Mouse (Mus musculus) thymus, postnatal 10 days (tissue): ENCODE measurements around the gene Obp2b.

Source experiments
- DNase-seq, 2 experiments: peaks; one replicate each; pipeline ENCODE4 v3.0.0; 2021; ENCODE audit warnings: low spot score in 2 of 2

Gene Obp2b

DNA sequence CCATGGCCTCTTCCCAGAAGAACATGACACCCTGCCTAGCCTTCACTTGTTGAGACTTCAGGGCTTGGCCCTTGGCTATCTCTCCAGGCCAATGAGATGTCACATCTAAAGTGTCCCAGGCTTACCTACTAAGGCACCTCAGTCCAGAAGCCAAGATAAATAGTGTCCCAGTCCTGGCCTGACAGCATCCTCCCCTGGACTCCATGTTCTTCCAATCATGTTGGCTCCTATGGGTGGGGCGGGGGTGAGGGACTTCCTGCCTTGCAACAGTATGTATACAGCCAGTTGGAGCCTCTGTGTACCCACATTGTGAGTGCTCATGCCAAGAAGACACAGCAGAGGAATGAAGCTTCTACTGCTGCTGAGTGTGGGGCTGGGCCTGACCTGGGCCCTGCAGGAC, 39.9 kb downstream of the Obp2b start, which contains the start of gene Lcn11:
Gene Lcn11, plus strand, starts transcription at position 301 of the 400 bp plus-strand sequence.
- DNase-seq, result no peak

DNA sequence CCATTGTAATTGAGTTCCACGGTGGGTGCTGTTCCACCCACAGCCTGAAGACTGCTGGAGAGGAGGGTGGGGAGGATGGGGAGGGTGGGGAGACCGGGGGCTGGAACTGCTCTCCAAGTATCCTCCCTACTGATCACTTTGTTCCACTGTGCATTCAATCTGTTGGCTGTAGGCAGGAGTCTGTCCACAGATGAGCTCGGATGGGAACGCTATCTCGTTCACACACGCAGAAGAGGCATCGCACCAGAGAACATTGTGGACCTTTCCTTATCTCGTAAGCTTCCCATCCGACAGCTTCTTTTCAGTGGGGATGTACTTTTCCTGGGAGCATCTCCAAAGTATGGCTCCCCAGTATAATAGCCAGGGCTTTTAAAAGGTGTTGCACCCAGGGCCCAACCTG, 42.3 kb downstream of the Obp2b start:
- no peak for DNase-seq

DNA sequence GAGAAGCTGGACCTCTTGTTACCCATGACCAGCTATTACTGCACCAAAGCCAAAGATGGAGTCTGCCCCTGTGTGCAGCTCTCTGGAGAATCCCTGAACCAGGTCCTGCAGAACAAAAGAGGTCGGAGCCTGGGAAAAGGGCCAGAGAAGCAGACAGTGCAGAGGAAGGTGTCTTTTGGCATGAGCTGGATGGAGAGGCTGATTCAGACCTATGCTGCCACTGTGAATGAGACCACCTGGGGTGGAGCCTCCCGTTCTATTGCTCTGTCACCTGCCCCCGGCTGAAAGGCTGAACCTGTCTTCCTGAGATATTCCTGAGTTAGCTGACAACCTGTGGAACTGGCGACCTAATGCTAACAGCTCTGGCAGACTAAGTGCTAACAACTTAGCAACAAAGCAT, 44.1 kb downstream of the Obp2b start:
- no peak for DNase-seq

DNA sequence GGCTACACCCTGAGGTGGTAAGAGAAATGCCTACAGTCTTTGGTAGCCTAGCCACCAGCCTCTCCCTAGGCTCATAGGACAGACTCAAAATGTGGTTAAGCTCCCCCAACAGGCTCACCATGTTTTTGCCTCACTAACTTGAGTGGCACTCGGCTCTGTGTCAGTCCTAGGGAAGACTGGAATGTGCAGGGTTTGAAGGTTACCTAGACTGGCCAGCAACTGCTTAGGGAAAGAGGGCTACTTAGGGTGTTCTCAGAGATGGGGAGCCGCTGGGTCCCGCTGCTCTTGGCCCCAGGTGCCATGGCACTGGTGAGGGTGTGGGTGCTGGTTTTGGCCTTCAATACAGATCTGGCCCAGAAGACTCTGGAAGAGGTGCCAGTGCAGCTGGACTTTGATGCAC, 45.1 kb downstream of the Obp2b start, which contains the start of gene Gm13539:
Gene Gm13539, plus strand, starts transcription at position 301 of the 400 bp plus-strand sequence.
- no peak for DNase-seq

GRCm38 (mm10) chr2:25785573-25786322, 48.9 kb downstream of the Obp2b start:
- no peak for DNase-seq

GRCm38 (mm10) chr2:25789092-25789491, 52.3 kb downstream of the Obp2b start:
- no peak for DNase-seq
